Comparison of ENCODE assay signal across 14 mouse cellular contexts in the genomic region with DNA sequence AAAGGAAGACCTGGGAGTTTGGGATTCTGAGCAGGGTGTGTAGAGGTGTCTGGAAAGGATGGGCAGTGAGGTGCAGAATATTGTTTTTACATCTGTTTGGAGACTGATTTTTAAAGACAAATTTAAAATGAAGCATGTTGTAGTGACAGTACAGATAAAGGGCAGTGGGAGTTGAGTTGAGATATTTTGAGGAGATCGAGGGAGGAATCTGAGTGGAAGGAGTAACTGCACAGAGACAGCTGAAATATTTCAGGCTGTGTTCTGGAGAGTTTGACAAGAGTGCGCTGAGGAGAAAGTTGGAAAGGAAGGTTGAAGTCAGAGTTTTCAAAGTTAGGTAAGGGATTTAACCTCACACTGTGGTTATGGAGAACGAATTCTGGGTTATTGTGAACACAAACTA.
"Had no signal": no experiment of that assay in that cellular context is flagged by ENCODE, and none has a peak within 500 bp of the region (broad histone marks: within the 10 kb centered on the region; RNA-seq: fewer than 3 reads in every experiment).

No protein-coding gene starts in this region.

- H3K9ac ChIP-seq: limb, embryonic 15.5 days; liver, embryonic 12.5 days; lung, embryonic 14.5 days; midbrain, embryonic 15.5 days; neural tube, embryonic 12.5 days had no signal

- H3K4me2 ChIP-seq: limb, embryonic 15.5 days; liver, embryonic 12.5 days; lung, embryonic 14.5 days; midbrain, embryonic 15.5 days; neural tube, embryonic 12.5 days had no signal

- H3K27ac ChIP-seq: limb, embryonic 15.5 days; liver, embryonic 12.5 days; midbrain, embryonic 10.5 days; midbrain, embryonic 15.5 days; neural tube, embryonic 12.5 days had no signal

- H3K27me3 ChIP-seq: limb, embryonic 15.5 days; liver, embryonic 12.5 days; midbrain, embryonic 15.5 days; neural tube, embryonic 12.5 days had no signal

- H3K9me3 ChIP-seq: limb, embryonic 15.5 days; liver, embryonic 12.5 days; midbrain, embryonic 10.5 days; midbrain, embryonic 15.5 days; neural tube, embryonic 12.5 days had no signal

- H3K4me1 ChIP-seq: limb, embryonic 15.5 days; liver, embryonic 12.5 days; midbrain, embryonic 10.5 days; midbrain, embryonic 15.5 days; neural tube, embryonic 12.5 days had no signal

- DNase-seq: kidney, adult 8-10 months; kidney, postnatal 36 days; layer of hippocampus, adult 9-11 months; layer of hippocampus, postnatal 36 days; lung, embryonic 14.5 days; lung, postnatal 10 days; lung, postnatal 4 days; thymus, adult 18-20 months; thymus, postnatal 14 days had no signal

- ATAC-seq: liver, embryonic 12.5 days; midbrain, embryonic 15.5 days had no signal

- H3K4me3 ChIP-seq: limb, embryonic 15.5 days; liver, embryonic 12.5 days; midbrain, embryonic 10.5 days; midbrain, embryonic 15.5 days; neural tube, embryonic 12.5 days had no signal
